Mouse (Mus musculus) bone marrow, adult 2 months (tissue): Measurements from ENCODE around the gene Nle1.

ENCODE experiments used
- CTCF ChIP-seq: fragments of 200-500 bp; IDR thresholded peaks from 2 replicates; pipeline ENCODE4 v1.5.1; 2011; ENCODE audit warnings: low read length, control low read depth; ENCODE audit not compliant: control insufficient read depth, insufficient read depth
- POLR2A ChIP-seq: fragments of 200-500 bp; IDR thresholded peaks from 2 replicates; pipeline ENCODE4 v1.6.1; 2011; ENCODE audit warnings: low read depth, mild to moderate bottlenecking, control low read depth, low read length, borderline replicate concordance; ENCODE audit not compliant: control insufficient read depth

- TF ChIP-seq CTCF: no peak
- no peak for TF ChIP-seq POLR2A
Observed at GRCm38 (mm10) chr11:82889524-82890341, 18.5 kb downstream of the Nle1 start.
